Mouse (Mus musculus) limb, embryonic 11.5 days (tissue): ENCODE results near the gene Tob2. TPM values are rescaled to one million over a fixed set of nuclear protein-coding genes. Genes with fewer than 3 reads are reported as not detected.

ENCODE experiments used
- ATAC-seq: fragments of 200-750 bp; cut with Nextera tagmentation; 2 replicates; pipeline ENCODE4 v1.8.0; 2017; ENCODE audit warnings: low read depth; ENCODE audit not compliant: insufficient number of reproducible peaks, low FRiP score, low TSS enrichment
- DNase-seq: peaks from one replicate; pipeline ENCODE4 v3.0.0-alpha.2; 2015; ENCODE audit warnings: low spot score
- H3K27ac ChIP-seq: fragments of 300-500 bp; sonication (generic); replicated peaks from 2 replicates; pipeline ENCODE4 v1.5.1; 2014; ENCODE audit warnings: low read depth, mild to moderate bottlenecking, low read length
- H3K27me3 ChIP-seq: fragments of 300-500 bp; sonication (generic); 2 replicates; pipeline ENCODE4 v1.6.1; 2014; ENCODE audit warnings: mild to moderate bottlenecking, low read length, mixed read lengths; ENCODE audit not compliant: control insufficient read depth, insufficient read depth
- H3K36me3 ChIP-seq: fragments of 300-500 bp; sonication (generic); 2 replicates; pipeline ENCODE4 v1.6.1; 2014; ENCODE audit warnings: mild to moderate bottlenecking, low read length, moderate library complexity, mixed read lengths; ENCODE audit not compliant: control insufficient read depth, insufficient read depth
- H3K4me1 ChIP-seq: fragments of 300-500 bp; sonication (generic); 2 replicates; pipeline ENCODE4 v1.6.1; 2014; ENCODE audit warnings: low read length, mixed read lengths; ENCODE audit not compliant: control insufficient read depth, insufficient read depth
- H3K4me2 ChIP-seq: fragments of 300-500 bp; sonication (generic); 2 replicates; pipeline ENCODE4 v1.6.1; 2014; ENCODE audit warnings: low read depth, mild to moderate bottlenecking, moderate library complexity; ENCODE audit not compliant: severe bottlenecking
- H3K4me3 ChIP-seq: fragments of 300-500 bp; sonication (generic); 2 replicates; pipeline ENCODE4 v1.5.1; 2014; ENCODE audit warnings: low read depth, low read length
- H3K9ac ChIP-seq: fragments of 300-500 bp; sonication (generic); 2 replicates; pipeline ENCODE4 v1.6.1; 2014; ENCODE audit warnings: mild to moderate bottlenecking, low read length
- H3K9me3 ChIP-seq: fragments of 300-500 bp; sonication (generic); 2 replicates; pipeline ENCODE4 v1.6.1; 2016; ENCODE audit warnings: low read length; ENCODE audit not compliant: control insufficient read depth
- WGBS: fragments of 180-500 bp; shearing (Covaris S2); extraction: QIAGEN DNeasy Blood & Tissue Kit; methylation state at CpG from one replicate; pipeline ENCODE4 v1.1.7; 2014; 5-methylcytosine and 5-hydroxymethylcytosine counted together
- polyA plus RNA-seq: library from polyadenylated mRNA; unstranded; fragments of >200 nt; fragmentation: Nextera tagmentation; extraction: Ambion mirVana; gene quantifications from 2 replicates; pipeline ENCODE4 v1.2.1, GENCODE M21; 2014

Tob2 gene
- polyA plus RNA-seq, 1 experiment from 2014 or later, result 16.8 TPM

GRCm38 (mm10) chr15:81838554-81839235 lies 19.9 kb downstream of the Tob2 start:
- WGBS, result 78% methylated on average over 14 of the region's 14 CpGs

GRCm38 (mm10) chr15:81836966-81837920 lies 21.4 kb downstream of the Tob2 start:
- Histone ChIP-seq H3K9ac (no peak overlapping the region), H3K36me3 (no peaks in the 10 kb centered on the region), H3K4me2 (peak overlapping the region; percentile 65), H3K27ac (no peak overlapping the region; the same call in 1 of the 2 replicates), H3K4me3 (peak overlapping the region; percentile 26; the same call in 1 of the 2 replicates), H3K27me3 (no peaks in the 10 kb centered on the region; the same call in 1 of the 2 replicates), H3K4me1 (peaks cover 13% of the 10 kb centered on the region), H3K9me3 (no peaks in the 10 kb centered on the region)
- no peak for DNase-seq
- no peak for ATAC-seq
- WGBS, result 56% methylated on average over 7 of the region's 7 CpGs

More at GRCm38 (mm10) chr15:81838554-81839235, 19.9 kb downstream of the Tob2 start:
- H3K27me3 ChIP-seq, result no peaks in the 10 kb centered on the region; the same call in 1 of the 2 replicates
- DNase-seq, result no peak
- H3K9me3 ChIP-seq, result no peaks in the 10 kb centered on the region
- no peak overlapping the region for H3K9ac ChIP-seq
- H3K4me2 ChIP-seq, result no peak overlapping the region
- H3K4me1 ChIP-seq, result peaks cover 13% of the 10 kb centered on the region
- no peaks in the 10 kb centered on the region for H3K36me3 ChIP-seq
- ATAC-seq, result no peak
- no peak overlapping the region for H3K27ac ChIP-seq
- H3K4me3 ChIP-seq, result no peak overlapping the region

- peak; percentile 84 for DNase-seq
- H3K36me3 ChIP-seq, result no peaks in the 10 kb centered on the region
- H3K9ac ChIP-seq, result peak overlapping the region; percentile 56
- no peaks in the 10 kb centered on the region; the same call in 1 of the 2 replicates for H3K27me3 ChIP-seq
- 2% methylated on average over 33 of the region's 33 CpGs for WGBS
- peak overlapping the region; percentile 26 for H3K4me3 ChIP-seq
- H3K27ac ChIP-seq, result peak overlapping the region; percentile 39; the same call in 1 of the 2 replicates
- peak overlapping the region; percentile 65 for H3K4me2 ChIP-seq
- no peaks in the 10 kb centered on the region for H3K9me3 ChIP-seq
- H3K4me1 ChIP-seq, result peaks cover 13% of the 10 kb centered on the region
- peak; percentile 84 for ATAC-seq
Observed at GRCm38 (mm10) chr15:81836124-81836821, 22.3 kb downstream of the Tob2 start.

GRCm38 (mm10) chr15:81835007-81835880 lies 23.4 kb downstream of the Tob2 start:
- Histone ChIP-seq H3K4me3 (no peak overlapping the region), H3K9ac (no peak overlapping the region), H3K4me2 (peak overlapping the region; percentile 65; the same call in 1 of the 2 replicates), H3K9me3 (no peaks in the 10 kb centered on the region), H3K4me1 (peaks cover 13% of the 10 kb centered on the region), H3K36me3 (no peaks in the 10 kb centered on the region), H3K27ac (no peak overlapping the region), H3K27me3 (no peaks in the 10 kb centered on the region; the same call in 1 of the 2 replicates)
- 44% methylated on average over 10 of the region's 10 CpGs for WGBS
- no peak for DNase-seq
- ATAC-seq, result no peak

GRCm38 (mm10) chr15:81834171-81834841 lies 24.3 kb downstream of the Tob2 start:
- H3K27ac ChIP-seq, result no peak overlapping the region
- H3K4me1 ChIP-seq, result peaks cover 13% of the 10 kb centered on the region
- ATAC-seq (no peak), DNase-seq (no peak)
- no peaks in the 10 kb centered on the region for H3K36me3 ChIP-seq
- H3K4me2 ChIP-seq, result no peak overlapping the region
- no peak overlapping the region for H3K9ac ChIP-seq
- H3K4me3 ChIP-seq, result no peak overlapping the region
- H3K9me3 ChIP-seq, result no peaks in the 10 kb centered on the region
- H3K27me3 ChIP-seq, result no peaks in the 10 kb centered on the region; the same call in 1 of the 2 replicates
- WGBS, result 17% methylated on average over 3 of the region's 3 CpGs

- ATAC-seq, result no peak
- H3K9ac ChIP-seq, result no peak overlapping the region
- 82% methylated on average over 4 of the region's 4 CpGs for WGBS
- no peaks in the 10 kb centered on the region for H3K36me3 ChIP-seq
- H3K27me3 ChIP-seq, result no peaks in the 10 kb centered on the region; the same call in 1 of the 2 replicates
- H3K4me1 ChIP-seq, result peaks cover 13% of the 10 kb centered on the region
- no peak overlapping the region for H3K27ac ChIP-seq
- no peak overlapping the region for H3K4me3 ChIP-seq
- DNase-seq, result no peak
- no peak overlapping the region for H3K4me2 ChIP-seq
- no peaks in the 10 kb centered on the region for H3K9me3 ChIP-seq
Observed at GRCm38 (mm10) chr15:81833481-81833880, 25.1 kb downstream of the Tob2 start.

GRCm38 (mm10) chr15:81832219-81832618 lies 26.4 kb downstream of the Tob2 start:
- no peak for DNase-seq
- H3K9ac ChIP-seq, result no peak overlapping the region
- 96% methylated on average over 3 of the region's 3 CpGs for WGBS
- no peaks in the 10 kb centered on the region for H3K9me3 ChIP-seq
- peaks cover 13% of the 10 kb centered on the region for H3K4me1 ChIP-seq
- no peak overlapping the region for H3K27ac ChIP-seq
- H3K4me2 ChIP-seq, result no peak overlapping the region
- H3K27me3 ChIP-seq, result no peaks in the 10 kb centered on the region; the same call in 1 of the 2 replicates
- no peak for ATAC-seq
- no peaks in the 10 kb centered on the region for H3K36me3 ChIP-seq
- H3K4me3 ChIP-seq, result no peak overlapping the region
